Mouse (Mus musculus): ENCODE measurements around the gene Pi4kb.
A peak's percentile ranks its signal among the peaks of the same experiment; 100 is the strongest.

The Pi4kb gene

GRCm38 (mm10) chr3:94958295-94958694 lies 16.2 kb upstream of the Pi4kb start:
- DNase-seq, result no peak

GRCm38 (mm10) chr3:94959871-94960270 lies 14.7 kb upstream of the Pi4kb start:
- no peak for DNase-seq

GRCm38 (mm10) chr3:94960322-94960721 lies 14.2 kb upstream of the Pi4kb start:
- DNase-seq, result no peak

GRCm38 (mm10) chr3:94964989-94965388 lies 9.5 kb upstream of the Pi4kb start:
- DNase-seq, result no peak

GRCm38 (mm10) chr3:94965878-94966277 lies 8.7 kb upstream of the Pi4kb start:
- DNase-seq, result no peak

- DNase-seq, result no peak
These were observed 2.0 kb upstream of the Pi4kb start for GRCm38 (mm10) chr3:94972552-94972951.

- no peak for DNase-seq
These were observed 911 bp upstream of the Pi4kb start for GRCm38 (mm10) chr3:94973620-94974019.

DNA sequence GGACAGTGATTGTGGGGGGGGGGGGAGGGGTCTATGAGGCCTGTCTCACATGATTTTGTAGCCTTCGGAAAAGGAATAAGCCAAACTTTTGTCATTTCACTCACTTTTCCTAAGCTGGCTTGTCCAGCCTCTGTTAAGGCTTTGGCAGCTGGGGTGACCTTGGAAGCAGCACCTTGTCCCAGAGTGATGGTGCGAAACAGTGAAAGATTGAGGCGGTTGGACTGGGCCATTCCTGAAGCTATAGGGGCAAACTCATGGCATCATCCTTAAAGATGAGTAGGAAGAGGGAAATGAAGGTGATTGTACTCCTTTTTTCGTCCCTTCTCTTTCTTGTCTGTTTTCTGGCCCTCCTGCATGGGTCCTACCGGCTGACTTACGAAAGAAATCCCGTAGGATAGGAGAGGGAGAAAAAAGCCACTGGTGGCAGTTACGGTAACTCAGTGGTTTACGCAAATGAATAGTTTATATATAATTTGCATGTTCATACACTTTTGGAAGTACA lies 454 bp upstream of the Pi4kb start:
- no peak for DNase-seq

DNA sequence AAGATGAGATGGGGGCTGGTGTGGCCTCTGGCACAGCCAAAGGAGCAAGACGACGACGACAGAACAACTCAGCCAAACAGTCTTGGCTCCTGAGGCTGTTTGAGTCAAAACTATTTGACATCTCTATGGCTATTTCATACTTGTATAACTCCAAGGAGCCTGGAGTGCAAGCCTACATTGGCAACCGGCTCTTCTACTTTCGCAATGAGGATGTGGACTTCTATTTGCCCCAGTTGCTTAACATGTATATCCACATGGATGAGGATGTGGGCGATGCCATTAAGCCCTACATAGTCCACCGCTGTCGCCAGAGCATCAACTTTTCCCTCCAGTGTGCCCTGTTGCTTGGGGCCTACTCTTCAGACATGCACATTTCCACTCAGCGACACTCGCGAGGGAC lies 9.8 kb downstream of the Pi4kb start:
- DNase-seq, result no peak

DNA sequence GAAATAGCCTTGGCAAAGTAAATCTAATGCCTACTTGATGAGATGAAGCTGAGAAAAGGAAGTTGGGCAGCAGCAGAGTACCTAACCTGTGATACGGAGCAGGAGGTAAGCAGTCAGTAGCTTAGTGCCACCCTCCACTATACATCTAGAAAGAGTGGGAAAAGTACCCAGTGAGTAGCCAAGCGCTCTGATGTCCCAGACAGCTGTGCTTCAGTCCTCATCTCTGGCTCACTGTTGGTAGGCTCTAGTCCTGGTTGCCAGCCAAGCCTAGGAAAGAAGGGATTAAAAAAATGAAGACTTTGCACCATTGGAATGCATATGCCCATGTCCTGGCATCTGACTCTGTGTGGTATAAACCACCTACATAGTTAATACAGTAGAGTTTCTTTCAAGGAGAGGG lies 11.0 kb downstream of the Pi4kb start:
- DNase-seq, result no peak

- DNase-seq, result no peak
These were observed 13.0 kb downstream of the Pi4kb start for GRCm38 (mm10) chr3:94987578-94987977.

- DNase-seq, result no peak
These were observed 14.7 kb downstream of the Pi4kb start for GRCm38 (mm10) chr3:94989159-94989761.

GRCm38 (mm10) chr3:94996946-94997345 lies 22.4 kb downstream of the Pi4kb start:
- peak; percentile 82 for DNase-seq

- DNase-seq, result no peak
These were observed 28.0 kb downstream of the Pi4kb start for GRCm38 (mm10) chr3:95002569-95002968.

GRCm38 (mm10) chr3:95003273-95003672 lies 28.7 kb downstream of the Pi4kb start:
- no peak for DNase-seq

DNA sequence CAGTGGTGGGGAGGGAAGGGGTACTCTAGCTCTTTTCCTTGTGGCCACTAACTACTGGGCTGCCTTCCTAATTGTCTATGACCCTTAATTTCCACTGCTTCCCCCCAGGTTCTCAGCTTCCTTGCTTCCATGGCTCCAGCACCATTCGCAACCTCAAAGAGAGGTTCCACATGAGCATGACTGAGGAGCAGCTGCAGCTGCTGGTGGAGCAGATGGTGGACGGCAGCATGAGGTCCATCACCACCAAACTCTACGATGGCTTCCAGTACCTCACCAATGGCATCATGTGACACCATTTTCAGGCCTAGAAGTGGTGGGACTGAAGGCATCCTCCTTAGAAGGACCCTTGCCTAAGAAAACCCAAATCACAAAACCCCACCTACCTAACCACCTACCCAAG lies 31.1 kb downstream of the Pi4kb start:
- DNase-seq, result no peak

GRCm38 (mm10) chr3:95007706-95008105 lies 33.2 kb downstream of the Pi4kb start:
- DNase-seq, result no peak

DNA sequence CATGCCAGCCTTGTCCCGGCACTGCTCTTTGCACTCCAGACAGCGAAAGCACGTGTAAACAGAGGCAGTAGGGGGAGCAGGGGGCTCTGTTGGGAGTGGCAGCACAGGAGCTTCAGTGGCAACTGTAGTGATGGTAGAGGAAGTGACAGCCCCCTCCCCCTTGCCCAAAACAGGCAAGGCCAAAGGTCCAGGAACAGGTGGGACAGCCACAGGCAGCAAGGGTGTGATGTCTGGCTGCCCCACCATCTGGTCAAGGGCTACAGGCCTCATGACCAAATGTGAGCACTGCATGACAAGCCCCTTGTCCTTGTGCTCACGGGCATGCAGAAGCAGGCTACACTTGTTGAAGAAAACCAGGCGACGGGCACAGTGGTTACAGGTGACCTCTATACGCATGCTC lies 35.9 kb downstream of the Pi4kb start:
- no peak for DNase-seq

GRCm38 (mm10) chr3:95012982-95013381 lies 38.5 kb downstream of the Pi4kb start:
- DNase-seq, result no peak

DNA sequence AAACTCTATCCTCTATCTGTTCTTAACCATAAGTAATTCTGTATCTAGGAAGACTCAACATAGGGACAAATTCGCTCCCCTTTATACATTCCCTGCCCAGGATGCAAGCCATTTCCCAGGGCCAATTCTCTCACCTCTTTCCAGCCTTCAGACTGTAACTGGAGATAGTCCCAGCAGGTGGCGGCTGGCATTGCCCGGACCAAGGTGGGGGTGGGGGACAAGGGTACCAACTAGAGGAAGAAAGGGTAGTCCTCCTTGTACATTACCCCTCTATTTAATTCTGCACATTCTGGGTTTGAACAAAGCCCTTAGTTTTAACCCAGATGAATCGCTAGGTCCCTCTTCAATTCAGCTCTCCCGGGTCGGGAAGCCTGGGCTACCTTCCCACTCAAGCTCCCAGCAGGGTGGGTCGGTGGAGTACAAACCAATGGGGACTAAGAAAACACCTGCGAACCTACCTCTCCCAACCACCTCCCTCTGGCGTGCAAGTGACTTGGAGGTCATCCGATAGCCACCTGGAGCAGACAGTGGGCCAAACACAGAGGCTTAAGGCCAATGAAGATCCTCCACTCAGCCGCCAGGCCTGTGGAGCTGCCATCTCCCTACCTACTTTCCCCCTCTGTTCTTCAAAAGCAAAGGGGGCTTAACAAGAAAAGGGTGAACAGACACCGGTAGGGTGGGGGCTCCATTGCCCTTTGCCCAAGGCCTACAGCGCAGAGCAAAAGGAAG lies 39.3 kb downstream of the Pi4kb start:
- peak; percentile 29 for DNase-seq

DNA sequence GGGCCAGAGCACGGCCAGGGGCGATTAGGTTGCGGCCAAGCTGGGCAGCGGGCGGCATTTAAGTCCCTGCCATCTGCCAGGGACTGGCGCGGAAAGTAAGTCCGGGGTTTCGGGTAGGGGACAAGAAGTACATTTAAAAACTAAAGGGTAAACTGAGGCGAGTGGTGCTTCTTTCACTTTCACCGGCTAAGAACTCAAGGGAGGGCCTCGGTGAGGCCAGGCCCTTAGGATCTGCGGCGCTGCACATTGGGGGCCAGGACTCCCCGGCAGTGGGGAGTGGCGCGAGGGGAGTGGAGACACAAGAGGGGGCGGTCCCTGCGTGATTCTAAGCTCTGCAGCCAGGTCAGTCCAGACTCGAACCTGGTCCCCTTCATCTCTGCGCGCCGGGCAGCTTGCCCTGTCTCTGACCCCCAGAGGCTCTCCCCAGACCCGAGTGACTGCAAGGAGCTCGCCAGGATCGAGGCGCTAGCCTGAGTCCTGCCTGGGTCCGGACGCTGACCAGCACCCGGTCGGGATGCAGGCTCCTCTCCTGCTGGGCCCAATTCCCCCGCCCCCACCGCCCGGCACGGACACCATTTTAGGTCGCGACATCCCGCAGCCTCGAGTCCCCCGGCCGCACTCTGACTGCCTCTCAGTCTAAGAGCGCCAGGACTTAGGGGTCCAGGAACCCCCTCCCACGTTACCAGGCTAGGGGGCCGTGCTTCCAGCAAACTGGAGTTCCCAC lies 40.1 kb downstream of the Pi4kb start:
- DNase-seq, result peak; percentile 58

- peak; percentile 100 for DNase-seq
These were observed 40.9 kb downstream of the Pi4kb start, which contains the start of gene Zfp687 for GRCm38 (mm10) chr3:95015337-95015872. Zfp687 (minus strand) TSS chr3:95015448.

DNA sequence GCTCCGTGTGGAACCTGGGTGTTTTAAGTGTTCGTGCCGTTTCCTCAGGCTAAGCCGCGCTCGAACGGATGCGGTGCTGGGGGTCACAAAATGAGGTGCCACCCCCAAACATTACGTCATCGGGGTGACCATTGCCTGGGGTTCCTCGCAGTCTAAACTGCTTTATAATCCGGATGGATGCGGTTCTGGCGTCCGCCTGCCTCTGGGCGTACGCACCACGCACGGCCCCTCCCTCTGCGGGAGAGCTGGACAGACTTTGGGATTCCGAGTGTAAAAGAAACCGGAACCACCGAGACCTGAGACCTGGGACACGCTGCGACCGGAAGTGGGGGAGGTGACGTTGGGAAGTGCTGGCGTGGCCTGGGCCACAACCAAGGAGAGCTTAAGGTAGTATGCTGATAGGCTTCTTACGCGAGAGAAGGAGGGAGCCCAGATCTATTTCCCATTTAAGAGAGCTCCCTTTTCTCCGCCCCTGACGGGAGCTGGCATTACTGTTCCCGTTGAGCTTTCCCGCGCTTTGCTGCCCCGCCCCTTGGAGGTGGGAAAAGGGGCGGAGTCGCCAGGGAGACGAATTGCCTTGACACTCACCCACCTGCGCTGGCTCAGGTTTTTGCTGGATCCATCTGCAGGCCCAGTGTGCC lies 41.5 kb downstream of the Pi4kb start:
- peak; percentile 98 for DNase-seq
